Mouse (Mus musculus): ENCODE results near the gene Acr. TPM values are rescaled to one million over a fixed set of nuclear protein-coding genes. Genes with fewer than 3 reads are reported as not detected.

Gene Acr
- total RNA-seq, 2 experiments from 2014 or later: 0.45 to 0.76 TPM

- no peak for DNase-seq
Measured at GRCm38 (mm10) chr15:89622959-89623625, 55.0 kb downstream of the Acr start.

GRCm38 (mm10) chr15:89623626-89623959 lies 55.5 kb downstream of the Acr start:
- DNase-seq: peak; percentile 77

Other genes starting within 250 kb of the Acr start
- gene Adm2, start 245.6 kb upstream of the Acr start, total RNA-seq (2021): not detected
- 1 to 10 TPM; 1.8 to 3.3 TPM for gene Miox, start 233.9 kb upstream of the Acr start, total RNA-seq (2021)
- gene Lmf2, start 212.7 kb upstream of the Acr start, total RNA-seq (2021): 10 to 100 TPM; 38.6 to 41.9 TPM
- gene Ncaph2, start 212.6 kb upstream of the Acr start, total RNA-seq (2021): 100 to 1,000 TPM in 1 of 2 experiments, 10 to 100 TPM in 1; 89.2 to 103 TPM
- gene Sco2, start 194.5 kb upstream of the Acr start, total RNA-seq (2021): 10 to 100 TPM; 34.7 to 43.7 TPM
- 1 to 10 TPM; 3.4 to 9.8 TPM for gene Tymp, start 191.3 kb upstream of the Acr start, total RNA-seq (2021)
- 1 to 10 TPM; 1.4 to 1.5 TPM for gene Odf3b, start 189.0 kb upstream of the Acr start, total RNA-seq (2021)
- under 1 TPM in 1 of 2 experiments, not detected in 1; 0.06 TPM for gene Klhdc7b, start 183.4 kb upstream of the Acr start, total RNA-seq (2021)
- gene Syce3, start 157.8 kb upstream of the Acr start, total RNA-seq (2021): not detected
- 100 to 1,000 TPM; 554 to 660 TPM for gene Cpt1b, start 142.5 kb upstream of the Acr start, total RNA-seq (2021)
- 1 to 10 TPM; 2.5 to 3.5 TPM for gene C730034F03Rik, start 138.7 kb upstream of the Acr start, total RNA-seq (2021)
- gene Gm44502, start 138.6 kb upstream of the Acr start, total RNA-seq (2021): 1 to 10 TPM; 5.6 to 9.2 TPM
- gene Chkb, start 138.4 kb upstream of the Acr start, total RNA-seq (2021): 100 to 1,000 TPM; 106 to 128 TPM
- 10 to 100 TPM in 1 of 2 experiments, 1 to 10 TPM in 1; 6.9 to 12.7 TPM for gene Mapk8ip2, start 114.4 kb upstream of the Acr start, total RNA-seq (2021)
- gene Arsa, start 90.9 kb upstream of the Acr start, total RNA-seq (2021): 10 to 100 TPM; 26.6 to 29.5 TPM
- gene Shank3, start 68.7 kb upstream of the Acr start, total RNA-seq (2021): 10 to 100 TPM; 54.1 to 67.5 TPM
- gene Rabl2, start 23.6 kb downstream of the Acr start, total RNA-seq (2021): 10 to 100 TPM in 1 of 2 experiments, 1 to 10 TPM in 1; 9.2 to 11.1 TPM